Mouse (Mus musculus) heart, postnatal 0 days (tissue): ENCODE data around the gene Cd300lf. TPM values are rescaled to one million over a fixed set of nuclear protein-coding genes. Genes with fewer than 3 reads are reported as not detected.

Experiments used
- ATAC-seq: fragments of 200-750 bp; cut with Nextera tagmentation; 2 replicates; pipeline ENCODE4 v1.8.0; 2017; ENCODE audit warnings: low read depth, moderate number of reproducible peaks, moderate library complexity; ENCODE audit not compliant: insufficient read depth
- DNase-seq: peaks from one replicate; pipeline ENCODE4 v3.0.0-alpha.2; 2016; ENCODE audit warnings: low spot score
- H3K27ac ChIP-seq: fragments of 300-500 bp; sonication (generic); 2 replicates; pipeline ENCODE4 v1.5.1; 2014; ENCODE audit warnings: low read depth, mild to moderate bottlenecking
- H3K27me3 ChIP-seq: fragments of 300-500 bp; sonication (generic); 2 replicates; pipeline ENCODE4 v1.6.1; 2014; ENCODE audit warnings: low read length, mixed read lengths; ENCODE audit not compliant: control insufficient read depth, insufficient read depth
- H3K36me3 ChIP-seq: fragments of 300-500 bp; sonication (generic); replicated peaks from 2 replicates; pipeline ENCODE4 v1.6.1; 2014; ENCODE audit warnings: low read length, mixed read lengths; ENCODE audit not compliant: control insufficient read depth, insufficient read depth
- H3K4me1 ChIP-seq: fragments of 300-500 bp; sonication (generic); 2 replicates; pipeline ENCODE4 v1.6.1; 2014; ENCODE audit warnings: antibody characterized with exemption; ENCODE audit not compliant: control insufficient read depth, insufficient read depth
- H3K4me2 ChIP-seq: fragments of 300-500 bp; sonication (generic); 2 replicates; pipeline ENCODE4 v1.6.1; 2014; ENCODE audit warnings: low read depth, mild to moderate bottlenecking, low read length, moderate library complexity
- H3K4me3 ChIP-seq: fragments of 300-500 bp; sonication (generic); 2 replicates; pipeline ENCODE4 v1.5.1; 2014; ENCODE audit warnings: low read depth, low read length
- H3K9ac ChIP-seq: fragments of 300-500 bp; sonication (generic); replicated peaks from 2 replicates; pipeline ENCODE4 v1.6.1; 2014; ENCODE audit warnings: low read depth, low read length, mixed read lengths
- H3K9me3 ChIP-seq: fragments of 300-500 bp; sonication (generic); replicated peaks from 2 replicates; pipeline ENCODE4 v1.6.1; 2016; ENCODE audit warnings: low read length; ENCODE audit not compliant: control insufficient read depth
- CTCF ChIP-seq: IDR thresholded peaks from 2 replicates; pipeline ENCODE4 v1.5.1; 2016; ENCODE audit warnings: antibody characterized with exemption, control low read depth, low read depth
- EP300 ChIP-seq: IDR thresholded peaks from 2 replicates; pipeline ENCODE4 v1.6.1; 2016; ENCODE audit warnings: antibody characterized with exemption, low read depth
- WGBS: fragments of 180-500 bp; shearing (Covaris S2); extraction: QIAGEN DNeasy Blood & Tissue Kit; methylation state at CpG from one replicate; pipeline ENCODE4 v1.1.7; 2014; 5-methylcytosine and 5-hydroxymethylcytosine counted together
- polyA plus RNA-seq: library from polyadenylated mRNA; unstranded; fragments of >200 nt; fragmentation: Nextera tagmentation; extraction: Ambion mirVana; gene quantifications from 2 replicates; pipeline ENCODE4 v1.2.1, GENCODE M21; 2015
- total RNA-seq: library from RNA; depleted of rRNA; stranded (reverse); fragments of >200 nt; gene quantifications from 2 replicates; pipeline ENCODE4 v1.2.3, GENCODE M21; 2014; ENCODE audit warnings: low replicate concordance

The Cd300lf gene
- total and polyA plus RNA-seq, 2 experiments from 2014 or later, result 0.15 to 0.96 TPM

DNA sequence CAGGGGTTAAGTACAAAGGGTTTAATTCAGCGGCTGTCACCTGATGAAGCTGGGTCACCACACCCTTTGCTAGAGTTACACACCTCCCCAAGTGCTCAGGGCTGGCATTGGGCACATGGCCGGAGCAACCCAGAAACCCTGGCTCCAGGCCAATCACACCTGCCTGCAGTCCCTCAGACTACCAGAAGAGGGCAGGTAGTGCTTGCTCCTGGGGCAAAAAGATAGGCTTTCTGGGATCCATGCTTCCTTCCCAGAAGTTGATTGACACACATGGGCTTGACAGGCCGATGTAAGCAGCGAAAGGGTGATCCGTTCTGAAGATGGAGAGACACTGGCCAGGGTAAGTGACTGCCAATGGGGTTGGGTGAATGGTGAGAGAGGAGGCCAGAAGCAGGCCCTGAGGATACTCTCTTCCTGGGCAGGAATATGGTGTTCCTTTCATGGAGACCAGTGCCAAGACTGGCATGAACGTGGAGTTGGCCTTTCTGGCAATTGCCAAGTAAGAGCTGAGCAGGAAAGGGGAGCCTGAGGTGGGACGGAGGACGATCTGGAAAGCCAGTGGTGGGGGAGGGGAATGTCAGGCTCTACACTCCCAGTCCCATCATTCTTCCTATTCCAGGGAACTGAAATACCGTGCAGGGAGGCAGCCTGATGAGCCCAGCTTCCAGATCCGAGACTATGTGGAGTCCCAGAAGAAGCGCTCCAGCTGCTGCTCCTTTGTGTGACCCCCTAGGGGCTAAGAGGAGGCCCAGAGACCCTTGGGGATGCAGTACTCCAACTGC is 26.4 kb upstream of the Cd300lf start:
- WGBS, result 61% methylated on average over 11 of the region's 11 CpGs
- H3K4me3 ChIP-seq, result no peak overlapping the region
- ATAC-seq (no peak), DNase-seq (no peak)
- no peaks in the 10 kb centered on the region for H3K9me3 ChIP-seq
- H3K27ac ChIP-seq, result no peak overlapping the region
- no peak overlapping the region for H3K4me2 ChIP-seq
- TF ChIP-seq EP300 (no peak), CTCF (peak; percentile 65)
- 0 out of 2 replicates have a peak, but pooled peaks cover 17% of the 10 kb centered on the region for H3K4me1 ChIP-seq
- no peak overlapping the region for H3K9ac ChIP-seq
- no peaks in the 10 kb centered on the region for H3K36me3 ChIP-seq
- peaks cover 19% of the 10 kb centered on the region for H3K27me3 ChIP-seq

DNA sequence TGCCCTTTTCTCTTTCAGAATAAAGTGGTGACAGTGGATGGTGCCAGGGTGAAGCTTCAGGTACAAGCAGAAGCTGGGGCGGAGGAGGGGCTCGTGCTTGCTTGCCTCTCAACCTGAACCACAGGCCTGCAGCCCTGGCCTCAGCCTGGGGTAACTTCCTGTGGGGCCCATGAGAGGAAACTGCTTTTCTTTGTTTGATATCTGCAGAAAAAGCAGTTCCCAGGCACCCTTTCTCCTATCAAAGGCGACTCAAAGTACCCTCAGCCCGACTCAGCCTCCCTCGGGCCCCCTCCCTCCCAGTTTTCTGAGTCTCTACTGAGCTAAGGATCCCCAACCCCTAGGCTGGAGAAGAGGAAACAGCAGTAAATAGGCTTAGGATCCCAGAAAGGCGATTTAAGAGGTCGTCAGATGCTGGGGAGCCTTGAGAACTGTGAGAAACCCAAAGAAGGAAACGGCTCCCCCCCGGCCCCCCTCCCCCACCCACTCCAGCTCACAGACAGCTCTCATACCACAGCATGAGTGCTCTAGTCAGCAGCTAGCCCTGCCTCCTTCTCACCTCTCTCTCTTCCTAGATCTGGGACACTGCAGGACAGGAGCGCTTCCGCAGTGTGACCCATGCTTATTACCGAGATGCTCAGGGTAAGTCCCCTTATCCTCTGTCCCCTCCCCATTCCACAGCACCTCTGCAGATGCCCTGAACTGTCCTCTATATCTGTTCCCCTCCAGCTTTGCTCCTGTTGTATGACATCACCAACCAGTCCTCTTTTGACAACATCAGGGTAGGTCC is 24.3 kb upstream of the Cd300lf start:
- Histone ChIP-seq H3K36me3 (no peaks in the 10 kb centered on the region), H3K4me1 (0 out of 2 replicates have a peak, but pooled peaks cover 12% of the 10 kb centered on the region), H3K4me2 (no peak overlapping the region), H3K4me3 (no peak overlapping the region), H3K9ac (no peak overlapping the region), H3K9me3 (no peaks in the 10 kb centered on the region), H3K27me3 (peaks cover 28% of the 10 kb centered on the region), H3K27ac (peak overlapping the region; percentile 68; the same call in 1 of the 2 replicates)
- ATAC-seq, result no peak
- no peak for TF ChIP-seq EP300
- DNase-seq, result no peak
- 21% methylated on average over 12 of the region's 12 CpGs for WGBS

DNA sequence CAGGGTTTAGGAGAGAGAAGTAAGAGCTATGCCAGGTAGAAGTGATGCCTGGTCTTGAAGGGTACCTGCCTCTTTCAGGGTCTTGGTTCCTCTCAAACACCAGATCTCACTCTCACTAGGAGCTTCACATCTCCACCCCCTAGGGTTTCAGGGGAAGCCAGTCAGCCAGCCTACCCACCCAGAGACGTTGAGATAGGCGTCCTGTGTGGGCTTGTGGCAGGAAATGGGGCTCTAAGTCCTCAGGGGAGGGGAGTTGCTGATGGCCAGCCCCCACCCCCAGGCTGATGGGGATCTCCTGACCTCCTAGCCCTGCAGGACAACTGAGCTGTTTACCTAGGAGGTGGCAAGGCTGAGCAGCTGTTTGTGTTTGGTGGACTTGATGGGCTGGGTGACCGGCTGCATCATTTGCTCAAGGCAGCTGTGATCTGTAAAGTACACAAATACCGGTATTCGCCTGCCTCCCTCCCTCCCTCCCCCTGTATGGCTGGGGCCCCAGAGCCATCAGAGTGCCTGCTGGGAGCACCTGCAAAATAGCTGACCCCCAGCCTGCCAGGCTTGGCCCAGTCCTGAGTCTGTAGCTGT is 21.4 kb upstream of the Cd300lf start:
- no peaks in the 10 kb centered on the region for H3K4me1 ChIP-seq
- H3K27me3 ChIP-seq, result peaks cover 38% of the 10 kb centered on the region
- TF ChIP-seq CTCF (no peak), EP300 (no peak)

DNA sequence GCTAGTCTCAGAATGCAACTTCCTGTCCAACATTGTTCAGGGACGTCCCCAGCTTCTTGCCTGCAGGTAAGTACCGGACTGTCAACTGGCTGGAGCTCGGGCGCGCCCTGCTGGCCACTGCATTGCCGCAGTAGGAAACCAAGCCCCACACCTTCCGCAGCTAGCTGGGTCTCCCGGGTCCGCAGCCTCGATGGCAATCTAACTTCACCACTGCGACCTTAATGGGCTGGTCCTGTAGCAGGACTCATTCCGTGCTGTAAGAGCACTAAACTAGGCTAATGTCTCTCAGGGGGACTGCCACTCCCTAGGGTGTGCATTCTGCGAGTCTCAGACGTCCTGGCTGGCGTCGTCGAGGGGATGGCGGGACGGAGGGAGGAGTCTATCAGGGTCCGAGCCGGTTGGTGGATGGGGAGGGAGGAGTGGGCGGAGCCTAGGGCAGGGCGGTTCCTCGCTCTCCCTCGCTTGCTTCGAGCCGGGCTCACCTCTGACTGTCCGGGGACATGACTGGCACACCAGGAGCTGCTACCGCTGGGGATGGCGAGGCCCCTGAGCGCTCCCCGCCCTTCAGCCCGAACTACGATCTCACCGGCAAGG is 20.0 kb upstream of the Cd300lf start:
- peak overlapping the region; percentile 28 for H3K4me3 ChIP-seq
- no peaks in the 10 kb centered on the region for H3K4me1 ChIP-seq
- H3K36me3 ChIP-seq, result no peaks in the 10 kb centered on the region
- H3K27ac ChIP-seq, result no peak overlapping the region
- WGBS, result 2% methylated on average over 35 of the region's 35 CpGs
- ATAC-seq (peak; percentile 58), DNase-seq (peak; percentile 64)
- peak overlapping the region; percentile 46 for H3K4me2 ChIP-seq
- peaks cover 38% of the 10 kb centered on the region for H3K27me3 ChIP-seq
- no peak overlapping the region for H3K9ac ChIP-seq
- TF ChIP-seq EP300, result no peak
- TF ChIP-seq CTCF, result peak; percentile 73
- H3K9me3 ChIP-seq, result 0 out of 2 replicates have a peak, but pooled peaks cover 4% of the 10 kb centered on the region

More for the DNA sequence above, 21.4 kb upstream of the Cd300lf start:
- Histone ChIP-seq H3K36me3 (no peaks in the 10 kb centered on the region), H3K27ac (no peak overlapping the region), H3K4me2 (peak overlapping the region; percentile 1; the same call in 1 of the 2 replicates), H3K9me3 (no peaks in the 10 kb centered on the region), H3K4me3 (no peak overlapping the region), H3K9ac (no peak overlapping the region)
- no peak for ATAC-seq
- DNase-seq, result no peak
- 3% methylated on average over 5 of the region's 5 CpGs for WGBS

DNA sequence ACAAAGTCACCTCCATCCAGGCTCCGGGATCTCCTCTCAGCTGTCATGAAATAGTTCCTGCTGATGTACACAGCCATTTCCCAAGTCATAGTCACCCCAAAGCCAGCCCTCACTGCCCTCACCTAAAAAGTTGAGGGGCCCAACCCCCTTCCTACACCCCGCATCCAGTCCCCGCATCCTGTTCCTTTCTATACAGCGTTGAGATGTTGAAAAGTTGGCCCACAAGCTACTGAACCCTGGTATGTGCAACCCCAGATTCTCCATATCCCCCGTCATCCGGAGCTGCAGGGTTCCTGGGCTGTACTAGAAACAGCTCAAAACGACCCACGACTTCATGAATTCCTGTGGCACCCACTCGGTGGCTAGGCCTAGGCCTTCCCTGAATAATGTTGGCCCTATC is 19.3 kb upstream of the Cd300lf start:
- Histone ChIP-seq H3K9me3 (0 out of 2 replicates have a peak, but pooled peaks cover 4% of the 10 kb centered on the region), H3K4me2 (no peak overlapping the region), H3K36me3 (no peaks in the 10 kb centered on the region), H3K27ac (no peak overlapping the region), H3K4me1 (no peaks in the 10 kb centered on the region), H3K9ac (no peak overlapping the region), H3K4me3 (no peak overlapping the region), H3K27me3 (peaks cover 38% of the 10 kb centered on the region)
- DNase-seq (no peak), ATAC-seq (no peak)
- WGBS, result 70% methylated on average over 9 of the region's 9 CpGs
- TF ChIP-seq EP300 (no peak), CTCF (no peak)
